ENCODE assay signal across 8 mouse cellular contexts in the genomic region with DNA sequence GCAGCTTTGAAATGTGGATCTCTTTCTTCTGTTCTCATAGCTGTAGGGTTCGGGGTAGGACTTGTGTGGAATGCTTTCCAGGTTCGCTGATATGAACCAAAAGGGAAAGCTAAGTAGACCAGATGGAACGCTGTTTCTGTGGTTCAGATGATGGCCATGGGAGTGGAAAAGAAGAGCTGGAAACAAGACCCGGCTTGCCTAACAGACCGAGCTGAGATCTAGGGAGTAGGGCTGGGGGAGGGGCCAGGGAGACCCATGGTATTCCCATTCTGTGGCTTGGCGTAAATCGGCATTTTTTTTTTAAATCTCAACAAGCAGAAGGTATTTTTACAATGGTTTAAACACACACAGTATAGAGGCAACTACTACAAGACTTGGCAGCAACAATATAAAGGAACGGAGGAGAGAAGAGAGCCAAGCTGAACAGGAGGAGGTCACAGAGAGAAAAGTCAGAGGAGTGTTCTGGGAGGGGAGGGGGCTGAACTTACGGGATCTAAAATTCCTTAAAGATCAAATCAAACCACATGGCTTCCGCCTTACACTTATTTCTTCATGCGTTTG. TPM values are rescaled to one million over a fixed set of nuclear protein-coding genes. Genes with fewer than 3 reads are reported as not detected.
DNase-seq lines count a peak whose midpoint lies in the region; ATAC-seq and TF ChIP-seq lines count a peak whose summit lies in the region.

A gene (minus strand): TSS at position 132 of the 561 bp plus-strand sequence.

- no peaks in the 10 kb centered on the region for H3K27me3 ChIP-seq in lung, embryonic 14.5 days (ENCODE audit: insufficient read depth, low read length)
- H3K27me3 ChIP-seq in heart, embryonic 10.5 days (ENCODE audit: insufficient read depth, poor library complexity, severe bottlenecking): no peaks in the 10 kb centered on the region
- no peaks in the 10 kb centered on the region for H3K27me3 ChIP-seq in midbrain, embryonic 15.5 days (replicated peaks)

- TF ChIP-seq POLR2A in bone marrow macrophage, adult 2 months (IDR thresholded peaks at IDR 0.05; ENCODE audit: borderline replicate concordance, low read depth, low read length): no peak

- H3K4me2 ChIP-seq in lung, embryonic 14.5 days: no peak within 1 kb of the TSS
- H3K4me2 ChIP-seq in midbrain, embryonic 15.5 days: no peak within 1 kb of the TSS

- no peak within 1 kb of the TSS for H3K9ac ChIP-seq in lung, embryonic 14.5 days
- H3K9ac ChIP-seq in midbrain, embryonic 15.5 days: no peak within 1 kb of the TSS

- ATAC-seq in lung, embryonic 14.5 days (ENCODE audit: insufficient read depth): no peak
- no peak for ATAC-seq in midbrain, embryonic 15.5 days (replicated peaks)

- 57% methylated on average over 11 of the region's 11 CpGs for WGBS in lung, embryonic 14.5 days
- 71% methylated on average over 11 of the region's 11 CpGs for WGBS in heart, embryonic 10.5 days
- 75% methylated on average over 11 of the region's 11 CpGs for WGBS in midbrain, embryonic 15.5 days

- H3K9me3 ChIP-seq in lung, embryonic 14.5 days (ENCODE audit: low read depth, low read length): no peaks in the 10 kb centered on the region
- H3K9me3 ChIP-seq in heart, embryonic 10.5 days: no peaks in the 10 kb centered on the region
- no peaks in the 10 kb centered on the region for H3K9me3 ChIP-seq in midbrain, embryonic 15.5 days

- no peak within 1 kb of the TSS for H3K27ac ChIP-seq in lung, embryonic 14.5 days (ENCODE audit: low read depth)
- H3K27ac ChIP-seq in bone marrow macrophage, adult 2 months (ENCODE audit: insufficient read depth, low read depth, low read length): no peak within 1 kb of the TSS
- H3K27ac ChIP-seq in heart, embryonic 10.5 days: no peak within 1 kb of the TSS
- H3K27ac ChIP-seq in midbrain, embryonic 15.5 days: no peak within 1 kb of the TSS

- no peak within 1 kb of the TSS for H3K4me3 ChIP-seq in lung, embryonic 14.5 days (ENCODE audit: low read depth, low read length)
- no peak within 1 kb of the TSS for H3K4me3 ChIP-seq in bone marrow macrophage, adult 2 months (ENCODE audit: insufficient read depth, low read length)
- H3K4me3 ChIP-seq in heart, embryonic 10.5 days: no peak within 1 kb of the TSS
- H3K4me3 ChIP-seq in midbrain, embryonic 15.5 days: no peak within 1 kb of the TSS

- H3K4me1 ChIP-seq in lung, embryonic 14.5 days (ENCODE audit: insufficient read depth): peaks cover 5% of the 10 kb centered on the region; the same call in 1 of the 2 replicates
- H3K4me1 ChIP-seq in bone marrow macrophage, adult 2 months (ENCODE audit: control insufficient read depth, insufficient read depth, low read length): peaks cover 39% of the 10 kb centered on the region
- peaks cover 9% of the 10 kb centered on the region; the same call in 1 of the 2 replicates for H3K4me1 ChIP-seq in heart, embryonic 10.5 days
- no peaks in the 10 kb centered on the region for H3K4me1 ChIP-seq in midbrain, embryonic 15.5 days

- DNase-seq in lung, embryonic 14.5 days: no peak
- DNase-seq in lung, postnatal 14 days: no peak
- DNase-seq in heart, embryonic 10.5 days (ENCODE audit: low spot score): no peak
- DNase-seq in layer of hippocampus, postnatal 36 days: no peak
- no peak for DNase-seq in right cerebral cortex, postnatal 10 days (ENCODE audit: low spot score in 2 of 2)
- no peak for DNase-seq in cerebellum, adult 9-10 months

- no peak for TF ChIP-seq CTCF in lung, embryonic 14.5 days (IDR thresholded peaks at IDR 0.05; ENCODE audit: low read depth)
- TF ChIP-seq CTCF in bone marrow macrophage, adult 2 months (IDR thresholded peaks at IDR 0.05; ENCODE audit: low read depth, low read length): no peak

- H3K36me3 ChIP-seq in lung, embryonic 14.5 days (ENCODE audit: insufficient read depth): no peaks in the 10 kb centered on the region
- no peaks in the 10 kb centered on the region for H3K36me3 ChIP-seq in heart, embryonic 10.5 days
- H3K36me3 ChIP-seq in midbrain, embryonic 15.5 days (replicated peaks): no peaks in the 10 kb centered on the region

RNA-seq across cellular contexts. Expression of the gene that starts here (rescaled TPM):
- 92.3 and 95.2 TPM in 2 replicates for polyA plus RNA-seq in lung, embryonic 14.5 days (2014; fragmentation: Nextera tagmentation; extraction: Ambion mirVana)
- 243 and 284 TPM in 2 replicates for polyA plus RNA-seq in bone marrow macrophage, adult 2 months (2012; ENCODE audit: insufficient read depth, insufficient read length, missing spikeins)
- polyA plus RNA-seq in heart, embryonic 10.5 days (2016; fragmentation: Nextera tagmentation; extraction: Ambion mirVana): 37.7 and 39.5 TPM in 2 replicates
- 10 to 100 TPM; 19.5 to 23.9 TPM for total RNA-seq in layer of hippocampus, postnatal 36 days (2021)
- 22.0 and 22.1 TPM in 2 replicates for polyA plus RNA-seq in midbrain, embryonic 15.5 days (2015; fragmentation: Nextera tagmentation; extraction: Ambion mirVana)
